Mouse (Mus musculus) ES-E14 (cell line): Measurements from ENCODE around the gene Adam33. TPM values are rescaled to one million over a fixed set of nuclear protein-coding genes. Genes with fewer than 3 reads are reported as not detected.
A peak's percentile ranks its signal among the peaks of the same experiment; 100 is the strongest.

Source experiments
- DNase-seq: peaks from one replicate; pipeline ENCODE4 v3.0.0-alpha.2; 2013; ENCODE audit warnings: low read depth, low spot score
- H3K27ac ChIP-seq: 2 replicates; pipeline ENCODE4 v1.5.1; 2012; ENCODE audit warnings: low read depth, mild to moderate bottlenecking, low read length, moderate library complexity, mixed read lengths; ENCODE audit not compliant: poor library complexity, insufficient read depth, severe bottlenecking
- H3K36me3 ChIP-seq: 2 replicates; pipeline ENCODE4 v1.6.1; 2012; ENCODE audit warnings: mild to moderate bottlenecking, low read length, moderate library complexity, mixed read lengths; ENCODE audit not compliant: control insufficient read depth, poor library complexity, insufficient read depth, severe bottlenecking
- H3K4me1 ChIP-seq, 2 experiments: fragments of 150-350 bp in 1 of 2; sonication (generic) in 1 of 2; 2 replicates each; pipeline ENCODE4 v1.6.1; 2012; ENCODE audit warnings: low read length in 2 of 2, mild to moderate bottlenecking in 1 of 2, mixed read lengths in 1 of 2; ENCODE audit not compliant: control insufficient read depth in 2 of 2, insufficient read depth in 2 of 2, poor library complexity in 1 of 2
- H3K4me3 ChIP-seq, 2 experiments: fragments of 150-350 bp in 1 of 2; sonication (generic) in 1 of 2; 2 replicates each; pipeline ENCODE4 v1.5.1; 2012; ENCODE audit warnings: low read length in 2 of 2, low read depth in 1 of 2, mild to moderate bottlenecking in 1 of 2, mixed read lengths in 1 of 2; ENCODE audit not compliant: insufficient read depth in 1 of 2, poor library complexity in 1 of 2, severe bottlenecking in 1 of 2
- H3K9ac ChIP-seq: 2 replicates; pipeline ENCODE4 v1.6.1; 2012; ENCODE audit warnings: low read depth, mild to moderate bottlenecking, low read length, mixed read lengths; ENCODE audit not compliant: poor library complexity, insufficient read depth, severe bottlenecking
- H3K9me3 ChIP-seq: fragments of 150-350 bp; sonication (generic); 2 replicates; pipeline ENCODE4 v1.6.1; 2012; ENCODE audit warnings: low read depth, mild to moderate bottlenecking, low read length; ENCODE audit not compliant: control insufficient read depth, insufficient read depth
- CHD2 ChIP-seq: IDR thresholded peaks from 2 replicates; pipeline ENCODE4 v1.6.1; 2014; ENCODE audit warnings: mild to moderate bottlenecking, low read depth, low read length, inconsistent platforms
- HCFC1 ChIP-seq: IDR thresholded peaks from 2 replicates; pipeline ENCODE4 v1.6.1; 2012; ENCODE audit warnings: low read length, inconsistent platforms, borderline replicate concordance; ENCODE audit not compliant: insufficient read depth
- MAFK ChIP-seq: IDR thresholded peaks from 2 replicates; pipeline ENCODE4 v1.6.1; 2014; ENCODE audit warnings: mild to moderate bottlenecking, low read depth, low read length, inconsistent platforms; ENCODE audit not compliant: insufficient read depth
- ZC3H11A ChIP-seq: IDR thresholded peaks from 2 replicates; pipeline ENCODE4 v1.6.1; 2012; ENCODE audit warnings: low read depth, mild to moderate bottlenecking, inconsistent platforms, low read length, borderline replicate concordance
- ZNF384 ChIP-seq: IDR thresholded peaks from 2 replicates; pipeline ENCODE4 v1.6.1; 2012; ENCODE audit warnings: low read depth, low read length, inconsistent platforms
- in situ Hi-C, 2 experiments: fragments of 600-800 bp; cut with MboI; formaldehyde crosslinking; loops; one replicate each; pipeline ENCODE4 v1.15.1; 2025; ENCODE audit warnings: low sequenced_read_pairs in 2 of 2, inconsistent platforms in 1 of 2; ENCODE audit not compliant: unreplicated experiment in 2 of 2
- total RNA-seq: library from RNA; depleted of rRNA; stranded (reverse); fragments of 300-350 nt; gene quantifications from 2 replicates; pipeline ENCODE4 v1.2.3, GENCODE M21; 2012

The Adam33 gene
- total RNA-seq, 1 experiment: 0.40 TPM

DNA sequence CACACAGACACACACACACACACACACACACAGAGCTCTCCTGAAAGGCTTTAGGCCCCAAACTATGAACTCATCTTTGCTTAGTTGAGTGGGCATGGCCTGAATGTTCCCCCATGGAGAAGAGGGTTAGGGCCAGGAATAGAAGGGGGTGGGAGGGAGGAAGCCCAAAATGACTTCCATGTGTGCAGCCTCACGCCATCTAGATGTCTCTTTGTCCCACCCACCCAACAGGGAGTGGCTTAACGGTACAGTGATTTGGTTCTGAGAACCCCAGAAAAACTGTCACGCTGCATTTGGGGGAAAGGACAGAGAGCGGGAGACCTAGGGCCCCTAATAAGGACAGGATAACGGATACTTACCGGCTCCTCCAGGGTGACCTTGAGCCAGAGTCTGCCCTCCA lies 2.8 kb downstream of the Adam33 start:
- Histone ChIP-seq H3K9me3 (no peaks in the 10 kb centered on the region), H3K27ac (no peak overlapping the region), H3K36me3 (no peaks in the 10 kb centered on the region), H3K4me3 (no peak overlapping the region), H3K4me1 (peaks cover 0 to 9% of the 10 kb centered on the region in 2 experiments; a peak in 1 of 4 replicates), H3K9ac (no peak overlapping the region)
- TF ChIP-seq CHD2 (no peak), HCFC1 (no peak), ZC3H11A (no peak), MAFK (no peak), ZNF384 (no peak)
- in situ Hi-C loops: no loop called here
- no peak for DNase-seq

DNA sequence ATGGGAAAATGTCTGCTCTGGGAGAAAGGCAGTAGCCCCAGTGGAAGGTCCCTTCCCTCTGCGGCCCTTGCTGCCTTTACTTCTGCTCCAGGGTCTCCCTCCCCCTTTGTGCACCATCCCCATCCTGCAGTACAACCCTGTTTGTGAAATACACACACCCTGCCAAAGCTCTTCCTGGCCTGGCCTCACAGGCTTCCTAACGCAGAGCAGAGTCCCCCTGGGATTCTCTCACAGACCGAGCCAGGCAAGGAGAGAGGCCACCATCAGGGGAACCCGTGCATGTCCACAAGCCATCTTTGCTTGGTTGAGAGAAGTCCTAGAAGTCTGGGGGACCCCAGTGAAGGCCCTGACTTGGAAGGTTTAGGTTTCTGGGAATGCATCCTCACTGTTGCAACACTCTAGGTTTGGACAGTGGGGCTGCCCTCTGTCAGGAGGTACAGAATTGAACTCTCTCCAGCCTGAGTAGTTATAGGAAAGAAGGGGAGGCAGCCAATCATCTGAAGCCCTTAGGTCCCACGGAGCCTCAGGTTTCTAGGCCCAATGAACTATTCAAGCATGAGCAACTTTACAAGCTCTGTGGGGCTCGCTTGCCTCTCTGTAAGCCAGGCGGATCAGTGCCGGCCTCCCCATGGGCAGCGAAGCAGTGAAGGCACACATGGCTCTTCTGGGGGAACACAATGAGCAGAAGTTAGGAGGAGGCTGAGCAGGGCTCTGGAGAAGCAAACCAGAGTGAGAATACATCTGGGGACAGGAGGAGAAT lies 3.7 kb downstream of the Adam33 start:
- TF ChIP-seq ZC3H11A: no peak
- TF ChIP-seq ZNF384: no peak
- TF ChIP-seq HCFC1: no peak
- no peak for TF ChIP-seq MAFK
- no peak for TF ChIP-seq CHD2
- Histone ChIP-seq H3K9me3 (no peaks in the 10 kb centered on the region), H3K36me3 (no peaks in the 10 kb centered on the region), H3K27ac (no peak overlapping the region), H3K9ac (no peak overlapping the region), H3K4me3 (no peak overlapping the region), H3K4me1 (peaks cover 0 to 15% of the 10 kb centered on the region in 2 experiments; a peak in 1 of 4 replicates)
- no peak for DNase-seq
- in situ Hi-C loops: loop anchor here in 1 of 2 experiments (10.0 kb wide), 1 partner anchor 355 kb away; no protein-coding TSS in a partner anchor

DNA sequence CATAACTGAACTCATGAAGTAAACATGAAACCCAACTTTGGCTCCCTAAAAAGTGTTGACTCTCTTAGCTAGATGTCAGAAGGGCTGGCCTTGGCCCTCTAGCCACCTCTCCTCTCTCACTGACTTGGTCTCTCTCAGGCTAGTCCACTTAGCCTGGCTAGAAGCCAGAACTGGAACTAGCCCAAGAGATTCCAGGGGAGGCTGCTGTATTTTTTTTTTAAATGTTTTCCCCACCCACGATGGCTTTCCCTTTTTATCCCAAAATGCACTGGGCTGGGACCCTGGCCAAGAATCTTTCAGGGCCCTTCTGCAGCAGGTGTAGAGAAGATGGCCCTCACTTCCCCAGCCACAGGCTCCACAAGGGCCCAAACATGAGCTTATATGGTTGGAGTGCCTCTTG lies 4.2 kb downstream of the Adam33 start:
- Histone ChIP-seq H3K4me1 (peaks cover 0 to 16% of the 10 kb centered on the region in 2 experiments; a peak in 1 of 4 replicates), H3K9ac (no peak overlapping the region), H3K36me3 (no peaks in the 10 kb centered on the region), H3K9me3 (no peaks in the 10 kb centered on the region), H3K27ac (no peak overlapping the region), H3K4me3 (no peak overlapping the region)
- in situ Hi-C loops: loop anchor here in 1 of 2 experiments (10.0 kb wide), 1 partner anchor 355 kb away; no protein-coding TSS in a partner anchor
- no peak for TF ChIP-seq CHD2
- TF ChIP-seq MAFK: no peak
- no peak for DNase-seq

DNA sequence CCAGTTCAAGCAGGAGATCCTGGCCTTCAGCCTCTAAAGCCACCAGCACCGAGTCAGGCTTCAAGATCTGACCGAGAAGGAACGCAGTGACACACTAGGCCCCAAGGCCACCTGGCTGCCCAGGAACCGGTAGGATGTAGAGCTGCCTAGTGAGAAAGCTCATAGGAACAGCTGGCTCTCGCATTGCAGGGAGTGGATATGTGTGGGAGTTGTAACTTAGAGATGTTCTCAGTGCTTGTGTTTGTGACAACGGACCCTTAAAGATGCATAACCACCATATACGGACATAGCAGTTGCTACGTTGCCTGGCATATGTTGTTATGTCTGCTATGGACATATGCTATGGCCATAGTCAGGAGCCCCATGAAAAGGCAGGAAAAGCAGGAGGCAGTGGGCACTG lies 4.9 kb downstream of the Adam33 start:
- TF ChIP-seq ZNF384 (no peak), CHD2 (no peak), ZC3H11A (no peak), MAFK (no peak), HCFC1 (no peak)
- no peak overlapping the region for H3K27ac ChIP-seq
- H3K9ac ChIP-seq: no peak overlapping the region
- in situ Hi-C loops: loop anchor here in 1 of 2 experiments (10.0 kb wide), 1 partner anchor 356 kb away; no protein-coding TSS in a partner anchor
- H3K36me3 ChIP-seq: no peaks in the 10 kb centered on the region
- peaks cover 0 to 17% of the 10 kb centered on the region in 2 experiments; a peak in 1 of 4 replicates for H3K4me1 ChIP-seq
- DNase-seq: no peak
- no peak overlapping the region for H3K4me3 ChIP-seq
- H3K9me3 ChIP-seq: no peaks in the 10 kb centered on the region

DNA sequence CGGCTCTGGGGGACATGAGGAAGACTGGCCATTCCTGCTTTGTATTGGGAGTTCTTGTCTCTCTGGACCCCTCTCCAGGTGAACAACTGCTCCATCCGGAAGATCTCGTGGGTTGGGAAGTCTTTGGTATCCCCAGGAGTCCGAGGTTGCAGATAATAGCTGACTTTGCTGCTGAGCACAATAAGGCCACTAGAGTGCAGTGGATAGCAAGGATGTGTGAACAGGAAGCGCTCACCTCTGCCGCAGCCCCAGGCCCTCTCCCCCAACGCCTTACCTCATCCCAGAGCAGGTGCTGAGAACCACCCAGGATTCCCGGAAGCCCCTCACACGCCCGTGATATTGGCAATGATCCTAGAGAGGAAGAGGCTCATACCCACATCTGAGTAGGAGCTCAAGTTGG lies 7.4 kb downstream of the Adam33 start:
- in situ Hi-C loops: loop anchor here in 1 of 2 experiments (10.0 kb wide), 1 partner anchor 359 kb away; no protein-coding TSS in a partner anchor
- H3K27ac ChIP-seq: peak overlapping the region; percentile 16; the same call in 1 of the 2 replicates
- peaks cover 0 to 16% of the 10 kb centered on the region in 2 experiments; a peak in 1 of 4 replicates for H3K4me1 ChIP-seq
- H3K9me3 ChIP-seq: no peaks in the 10 kb centered on the region
- DNase-seq: peak; percentile 53
- no peaks in the 10 kb centered on the region for H3K36me3 ChIP-seq
- peak; percentile 83 for TF ChIP-seq MAFK
- no peak for TF ChIP-seq HCFC1
- TF ChIP-seq CHD2: no peak
- TF ChIP-seq ZC3H11A: peak; percentile 65
- H3K4me3 ChIP-seq: peak overlapping the region in 1 of 2 experiments; percentile 33; a peak in 2 of 4 replicates
- H3K9ac ChIP-seq: peak overlapping the region; percentile 12; the same call in 1 of the 2 replicates
